Mouse (Mus musculus): Measurements from ENCODE around the gene Acadm. TPM values are rescaled to one million over a fixed set of nuclear protein-coding genes. Genes with fewer than 3 reads are reported as not detected.
A peak's percentile ranks its signal among the peaks of the same experiment; 100 is the strongest.

Gene Acadm
- polyA plus RNA-seq, 1 experiment from 2014 or later, result 68.9 TPM

GRCm38 (mm10) chr3:153961632-153962389 lies 17.4 kb upstream of the Acadm start:
- Histone ChIP-seq H3K27me3 (no peaks in the 10 kb centered on the region), H3K4me3 (no peak overlapping the region), H3K9me3 (no peaks in the 10 kb centered on the region), H3K4me2 (no peak overlapping the region), H3K27ac (no peak overlapping the region), H3K4me1 (no peaks in the 10 kb centered on the region), H3K9ac (no peak overlapping the region), H3K36me3 (no peaks in the 10 kb centered on the region)
- no peak for ATAC-seq (ENCODE audit: insufficient number of reproducible peaks, low FRiP score, low TSS enrichment, low read depth)
- WGBS, result 64% methylated on average over 6 of the region's 6 CpGs

GRCm38 (mm10) chr3:153960884-153961283 lies 16.5 kb upstream of the Acadm start:
- ATAC-seq (ENCODE audit: insufficient number of reproducible peaks, low FRiP score, low TSS enrichment, low read depth), result no peak
- Histone ChIP-seq H3K4me2 (no peak overlapping the region), H3K27ac (no peak overlapping the region), H3K9me3 (no peaks in the 10 kb centered on the region), H3K27me3 (no peaks in the 10 kb centered on the region), H3K9ac (no peak overlapping the region), H3K4me1 (no peaks in the 10 kb centered on the region), H3K4me3 (no peak overlapping the region), H3K36me3 (no peaks in the 10 kb centered on the region)
- 45% methylated on average over 2 of the region's 2 CpGs for WGBS

- no peak for ATAC-seq (ENCODE audit: insufficient number of reproducible peaks, low FRiP score, low TSS enrichment, low read depth)
- 83% methylated on average over 9 of the region's 9 CpGs for WGBS
- no peaks in the 10 kb centered on the region for H3K4me1 ChIP-seq
- H3K9ac ChIP-seq, result no peak overlapping the region
- H3K9me3 ChIP-seq, result no peaks in the 10 kb centered on the region
- no peak overlapping the region for H3K27ac ChIP-seq
- H3K36me3 ChIP-seq, result no peaks in the 10 kb centered on the region
- no peak overlapping the region for H3K4me2 ChIP-seq
- H3K4me3 ChIP-seq, result no peak overlapping the region
- no peaks in the 10 kb centered on the region for H3K27me3 ChIP-seq
These were observed 15.3 kb upstream of the Acadm start for GRCm38 (mm10) chr3:153959731-153960207.

- 88% methylated on average over 1 of the region's 1 CpGs for WGBS
- H3K4me3 ChIP-seq, result no peak overlapping the region
These were observed 14.8 kb upstream of the Acadm start for GRCm38 (mm10) chr3:153959035-153959730.

GRCm38 (mm10) chr3:153957916-153958315 lies 13.5 kb upstream of the Acadm start:
- no peak overlapping the region for H3K9ac ChIP-seq
- WGBS, result 78% methylated on average over 5 of the region's 5 CpGs
- ATAC-seq (ENCODE audit: insufficient number of reproducible peaks, low FRiP score, low TSS enrichment, low read depth), result no peak
- no peak overlapping the region for H3K4me2 ChIP-seq
- H3K4me3 ChIP-seq, result no peak overlapping the region
- no peak overlapping the region for H3K27ac ChIP-seq
- no peaks in the 10 kb centered on the region for H3K27me3 ChIP-seq
- no peaks in the 10 kb centered on the region for H3K4me1 ChIP-seq
- no peaks in the 10 kb centered on the region for H3K9me3 ChIP-seq
- H3K36me3 ChIP-seq, result no peaks in the 10 kb centered on the region

More at GRCm38 (mm10) chr3:153959035-153959730, 14.8 kb upstream of the Acadm start:
- H3K27ac ChIP-seq, result no peak overlapping the region
- no peak for ATAC-seq (ENCODE audit: insufficient number of reproducible peaks, low FRiP score, low TSS enrichment, low read depth)
- H3K4me2 ChIP-seq, result no peak overlapping the region
- no peaks in the 10 kb centered on the region for H3K27me3 ChIP-seq
- H3K9ac ChIP-seq, result no peak overlapping the region
- no peaks in the 10 kb centered on the region for H3K36me3 ChIP-seq
- H3K9me3 ChIP-seq, result no peaks in the 10 kb centered on the region
- no peaks in the 10 kb centered on the region for H3K4me1 ChIP-seq

- Histone ChIP-seq H3K4me3 (no peak overlapping the region), H3K36me3 (no peaks in the 10 kb centered on the region), H3K4me2 (no peak overlapping the region), H3K27ac (no peak overlapping the region), H3K9me3 (no peaks in the 10 kb centered on the region), H3K9ac (no peak overlapping the region), H3K4me1 (peaks cover 6% of the 10 kb centered on the region), H3K27me3 (no peaks in the 10 kb centered on the region)
- no peak for ATAC-seq (ENCODE audit: insufficient number of reproducible peaks, low FRiP score, low TSS enrichment, low read depth)
- WGBS, result 71% methylated on average over 2 of the region's 2 CpGs
These were observed 3.7 kb upstream of the Acadm start for GRCm38 (mm10) chr3:153948176-153948575.

GRCm38 (mm10) chr3:153947271-153947670 lies 2.8 kb upstream of the Acadm start:
- ATAC-seq (ENCODE audit: insufficient number of reproducible peaks, low FRiP score, low TSS enrichment, low read depth), result no peak

GRCm38 (mm10) chr3:153943901-153944334 lies 514 bp downstream of the Acadm start:
- Histone ChIP-seq H3K4me2 (peak overlapping the region; percentile 64), H3K9ac (peak overlapping the region; percentile 66), H3K9me3 (no peaks in the 10 kb centered on the region), H3K36me3 (peaks cover 12% of the 10 kb centered on the region), H3K4me3 (peak overlapping the region; percentile 86), H3K27ac (peak overlapping the region; percentile 94), H3K4me1 (peaks cover 14% of the 10 kb centered on the region), H3K27me3 (no peaks in the 10 kb centered on the region)
- peak; percentile 41 for ATAC-seq (ENCODE audit: insufficient number of reproducible peaks, low FRiP score, low TSS enrichment, low read depth)
- WGBS, result under 1% methylated on average over 19 of the region's 19 CpGs

More at GRCm38 (mm10) chr3:153947271-153947670, 2.8 kb upstream of the Acadm start:
- H3K4me2 ChIP-seq, result no peak overlapping the region
- no peak overlapping the region for H3K9ac ChIP-seq
- 73% methylated on average over 4 of the region's 4 CpGs for WGBS
- peaks cover 14% of the 10 kb centered on the region for H3K4me1 ChIP-seq
- no peaks in the 10 kb centered on the region for H3K27me3 ChIP-seq
- no peak overlapping the region for H3K27ac ChIP-seq
- H3K36me3 ChIP-seq, result no peaks in the 10 kb centered on the region
- no peaks in the 10 kb centered on the region for H3K9me3 ChIP-seq
- no peak overlapping the region for H3K4me3 ChIP-seq

- Histone ChIP-seq H3K9me3 (no peaks in the 10 kb centered on the region), H3K27me3 (no peaks in the 10 kb centered on the region), H3K9ac (no peak overlapping the region), H3K4me3 (peak overlapping the region; percentile 86), H3K4me1 (peaks cover 14% of the 10 kb centered on the region), H3K4me2 (peak overlapping the region; percentile 64), H3K27ac (peak overlapping the region; percentile 94), H3K36me3 (peaks cover 19% of the 10 kb centered on the region)
- ATAC-seq (ENCODE audit: insufficient number of reproducible peaks, low FRiP score, low TSS enrichment, low read depth), result no peak
- WGBS, result 11% methylated on average over 12 of the region's 12 CpGs
These were observed 1.3 kb downstream of the Acadm start for GRCm38 (mm10) chr3:153943003-153943640.

- no peak overlapping the region for H3K4me3 ChIP-seq
- no peak overlapping the region for H3K27ac ChIP-seq
- no peak for ATAC-seq (ENCODE audit: insufficient number of reproducible peaks, low FRiP score, low TSS enrichment, low read depth)
- H3K4me2 ChIP-seq, result no peak overlapping the region
- no peaks in the 10 kb centered on the region for H3K9me3 ChIP-seq
- 90% methylated on average over 13 of the region's 13 CpGs for WGBS
- H3K27me3 ChIP-seq, result no peaks in the 10 kb centered on the region
- H3K4me1 ChIP-seq, result peaks cover 14% of the 10 kb centered on the region
- no peak overlapping the region for H3K9ac ChIP-seq
- peaks cover 32% of the 10 kb centered on the region for H3K36me3 ChIP-seq
These were observed 2.8 kb downstream of the Acadm start for GRCm38 (mm10) chr3:153941613-153942012.

GRCm38 (mm10) chr3:153940486-153940885 lies 3.9 kb downstream of the Acadm start:
- 91% methylated on average over 9 of the region's 9 CpGs for WGBS

GRCm38 (mm10) chr3:153940021-153940420 lies 4.4 kb downstream of the Acadm start:
- peaks cover 13% of the 10 kb centered on the region for H3K4me1 ChIP-seq
- no peak overlapping the region for H3K27ac ChIP-seq
- H3K9me3 ChIP-seq, result no peaks in the 10 kb centered on the region
- 81% methylated on average over 8 of the region's 8 CpGs for WGBS
- H3K9ac ChIP-seq, result no peak overlapping the region
- no peak overlapping the region for H3K4me3 ChIP-seq
- ATAC-seq (ENCODE audit: insufficient number of reproducible peaks, low FRiP score, low TSS enrichment, low read depth), result no peak
- no peaks in the 10 kb centered on the region for H3K27me3 ChIP-seq
- H3K36me3 ChIP-seq, result peaks cover 45% of the 10 kb centered on the region
- H3K4me2 ChIP-seq, result no peak overlapping the region

More at GRCm38 (mm10) chr3:153940486-153940885, 3.9 kb downstream of the Acadm start:
- no peak overlapping the region for H3K4me3 ChIP-seq
- H3K9me3 ChIP-seq, result no peaks in the 10 kb centered on the region
- H3K4me1 ChIP-seq, result peaks cover 14% of the 10 kb centered on the region
- no peaks in the 10 kb centered on the region for H3K27me3 ChIP-seq
- H3K4me2 ChIP-seq, result no peak overlapping the region
- H3K9ac ChIP-seq, result no peak overlapping the region
- ATAC-seq (ENCODE audit: insufficient number of reproducible peaks, low FRiP score, low TSS enrichment, low read depth), result no peak
- no peak overlapping the region for H3K27ac ChIP-seq
- H3K36me3 ChIP-seq, result peaks cover 42% of the 10 kb centered on the region

All from limb, embryonic 15.5 days (tissue).